Mouse (Mus musculus) olfactory bulb, adult 2 months (tissue): ENCODE measurements around the gene Ndufs2. TPM values are rescaled to one million over a fixed set of nuclear protein-coding genes. Genes with fewer than 3 reads are reported as not detected.

Experiments
- H3K27ac ChIP-seq: fragments of 200-500 bp; 2 replicates; pipeline ENCODE4 v1.5.1; 2012; ENCODE audit warnings: low read depth, low read length; ENCODE audit not compliant: insufficient read depth
- H3K4me1 ChIP-seq: fragments of 200-500 bp; 2 replicates; pipeline ENCODE4 v1.6.1; 2012; ENCODE audit warnings: low read length; ENCODE audit not compliant: control insufficient read depth, insufficient read depth
- H3K4me3 ChIP-seq: fragments of 200-500 bp; 2 replicates; pipeline ENCODE4 v1.5.1; 2012; ENCODE audit warnings: mild to moderate bottlenecking, low read depth, low read length, moderate library complexity; ENCODE audit not compliant: insufficient read depth
- CTCF ChIP-seq: fragments of 200-500 bp; IDR thresholded peaks from 2 replicates; pipeline ENCODE4 v1.5.1; 2012; ENCODE audit warnings: low read depth, mild to moderate bottlenecking, low read length, moderate library complexity; ENCODE audit not compliant: insufficient read depth
- POLR2A ChIP-seq: fragments of 200-500 bp; IDR thresholded peaks from 2 replicates; pipeline ENCODE4 v1.6.1; 2012; ENCODE audit warnings: mild to moderate bottlenecking, low read depth, low read length, moderate library complexity; ENCODE audit not compliant: insufficient read depth
- WGBS: fragments of 180-500 bp; shearing (Covaris S2); methylation state at CpG from one replicate; pipeline ENCODE4 v1.1.7; 2018; 5-methylcytosine and 5-hydroxymethylcytosine counted together
- polyA plus RNA-seq: library from polyadenylated mRNA; stranded (reverse); fragments of >200 nt; gene quantifications from 2 replicates; pipeline ENCODE4 v1.2.4, GENCODE M21; 2012; ENCODE audit warnings: low replicate concordance; ENCODE audit not compliant: missing spikeins, insufficient read depth, insufficient read length

Ndufs2 gene
- polyA plus RNA-seq, 1 experiment, result not detected

- no peak overlapping the region for H3K27ac ChIP-seq
- WGBS, result 53% methylated on average over 9 of the region's 9 CpGs
- peaks cover 8% of the 10 kb centered on the region for H3K4me1 ChIP-seq
- TF ChIP-seq POLR2A, result no peak
- no peak overlapping the region; the same call in 1 of the 2 replicates for H3K4me3 ChIP-seq
Measured at GRCm38 (mm10) chr1:171271196-171271595, 20.0 kb upstream of the Ndufs2 start.

GRCm38 (mm10) chr1:171270573-171270900 is 19.3 kb upstream of the Ndufs2 start:
- TF ChIP-seq POLR2A, result no peak
- no peak for TF ChIP-seq CTCF
- WGBS, result 0% methylated on average over 19 of the region's 19 CpGs
- Histone ChIP-seq H3K4me3 (peak overlapping the region; percentile 60), H3K4me1 (peaks cover 8% of the 10 kb centered on the region), H3K27ac (peak overlapping the region; percentile 5; the same call in 1 of the 2 replicates)

GRCm38 (mm10) chr1:171269848-171270572 is 18.8 kb upstream of the Ndufs2 start, which contains the start of gene B4galt3:
TSS of gene B4galt3 (plus strand) at chr1:171270328.
- Histone ChIP-seq H3K4me3 (peak within 1 kb of the TSS; percentile 60), H3K4me1 (peaks cover 8% of the 10 kb centered on the region), H3K27ac (peak within 1 kb of the TSS; percentile 65)
- TF ChIP-seq CTCF, result no peak
- TF ChIP-seq POLR2A, result peak; percentile 98
- 2% methylated on average over 36 of the region's 36 CpGs for WGBS

- Histone ChIP-seq H3K4me1 (peaks cover 8% of the 10 kb centered on the region), H3K4me3 (no peak overlapping the region), H3K27ac (no peak overlapping the region)
- 53% methylated on average over 1 of the region's 1 CpGs for WGBS
- no peak for TF ChIP-seq CTCF
Measured at GRCm38 (mm10) chr1:171268341-171268740, 17.2 kb upstream of the Ndufs2 start.

- peaks cover 8% of the 10 kb centered on the region for H3K4me1 ChIP-seq
- WGBS, result 68% methylated on average over 4 of the region's 4 CpGs
- TF ChIP-seq POLR2A, result no peak
- TF ChIP-seq CTCF, result no peak
- no peak overlapping the region for H3K27ac ChIP-seq
- H3K4me3 ChIP-seq, result no peak overlapping the region
Measured at GRCm38 (mm10) chr1:171265971-171266744, 15.0 kb upstream of the Ndufs2 start.

GRCm38 (mm10) chr1:171263666-171264461 is 12.7 kb upstream of the Ndufs2 start:
- TF ChIP-seq POLR2A (no peak), CTCF (no peak)
- peak overlapping the region; percentile 36 for H3K27ac ChIP-seq
- 65% methylated on average over 3 of the region's 3 CpGs for WGBS
- H3K4me1 ChIP-seq, result peaks cover 7% of the 10 kb centered on the region
- no peak overlapping the region for H3K4me3 ChIP-seq

- no peak overlapping the region for H3K4me3 ChIP-seq
- TF ChIP-seq CTCF, result no peak
- TF ChIP-seq POLR2A, result no peak
- H3K4me1 ChIP-seq, result peaks cover 7% of the 10 kb centered on the region
- H3K27ac ChIP-seq, result peak overlapping the region; percentile 93
- WGBS, result 0% methylated on average over 2 of the region's 2 CpGs
Measured at GRCm38 (mm10) chr1:171263185-171263611, 12.0 kb upstream of the Ndufs2 start.

GRCm38 (mm10) chr1:171262594-171263130 is 11.5 kb upstream of the Ndufs2 start:
- H3K4me1 ChIP-seq, result peaks cover 7% of the 10 kb centered on the region
- H3K27ac ChIP-seq, result peak overlapping the region; percentile 93
- TF ChIP-seq POLR2A (no peak), CTCF (no peak)
- peak overlapping the region; percentile 33 for H3K4me3 ChIP-seq
- 2% methylated on average over 8 of the region's 8 CpGs for WGBS
